Mouse (Mus musculus) adrenal gland, adult 8-10 months (tissue): Measurements from ENCODE around the gene Clptm1. TPM values are rescaled to one million over a fixed set of nuclear protein-coding genes. Genes with fewer than 3 reads are reported as not detected.

Experiments
- DNase-seq: peaks from one replicate; pipeline ENCODE4 v3.0.0; 2022
- total RNA-seq, 4 experiments: library from RNA; stranded (reverse); gene quantifications; 2 replicates each; pipeline ENCODE4 v1.2.4; 2022

The Clptm1 gene
- total RNA-seq: 100 to 1,000 TPM; 164 to 180 (median 179) TPM

GRCm38 (mm10) chr7:19664955-19665841 is at the start of gene Clptm1:
Gene Clptm1 (minus strand): TSS chr7:19665033.
- peak; percentile 96 for DNase-seq

GRCm38 (mm10) chr7:19713598-19713997 is 48.8 kb upstream of the Clptm1 start:
- DNase-seq: no peak

GRCm38 (mm10) chr7:19713196-19713595 is 48.4 kb upstream of the Clptm1 start:
- DNase-seq: no peak

- DNase-seq: no peak
Observed at GRCm38 (mm10) chr7:19712414-19712813, 47.6 kb upstream of the Clptm1 start.

- no peak for DNase-seq
Observed at GRCm38 (mm10) chr7:19710650-19711049, 45.8 kb upstream of the Clptm1 start.

GRCm38 (mm10) chr7:19705271-19705670 is 40.4 kb upstream of the Clptm1 start:
- DNase-seq: no peak

GRCm38 (mm10) chr7:19704475-19704874 is 39.6 kb upstream of the Clptm1 start:
- no peak for DNase-seq

- DNase-seq: no peak
Observed at GRCm38 (mm10) chr7:19702859-19703555, 38.2 kb upstream of the Clptm1 start.

- DNase-seq: peak; percentile 67
Observed at GRCm38 (mm10) chr7:19701069-19701761, 36.4 kb upstream of the Clptm1 start.

- DNase-seq: no peak
Observed at GRCm38 (mm10) chr7:19700299-19701068, 35.7 kb upstream of the Clptm1 start.

- DNase-seq: no peak
Observed at GRCm38 (mm10) chr7:19699827-19700148, 35.0 kb upstream of the Clptm1 start.

- DNase-seq: peak; percentile 62
Observed at GRCm38 (mm10) chr7:19698907-19699826, 34.3 kb upstream of the Clptm1 start, which contains the start of gene Apoe. Gene Apoe (minus strand): TSS chr7:19699188.

- no peak for DNase-seq
Observed at GRCm38 (mm10) chr7:19697949-19698906, 33.4 kb upstream of the Clptm1 start.

GRCm38 (mm10) chr7:19696336-19696873 is 31.6 kb upstream of the Clptm1 start:
- no peak for DNase-seq

GRCm38 (mm10) chr7:19695881-19696280 is 31.0 kb upstream of the Clptm1 start:
- no peak for DNase-seq

- DNase-seq: no peak
Observed at GRCm38 (mm10) chr7:19695213-19695594, 30.4 kb upstream of the Clptm1 start.

GRCm38 (mm10) chr7:19694336-19695212 is 29.7 kb upstream of the Clptm1 start:
- DNase-seq: no peak

- DNase-seq: no peak
Observed at GRCm38 (mm10) chr7:19693421-19693820, 28.6 kb upstream of the Clptm1 start.
